Mouse (Mus musculus) bone marrow macrophage, adult 2 months (primary cell): ENCODE measurements around the gene Clk4. TPM values are rescaled to one million over a fixed set of nuclear protein-coding genes. Genes with fewer than 3 reads are reported as not detected.

Source experiments
- H3K27ac ChIP-seq: 2 replicates; pipeline ENCODE4 v1.5.1; 2012; ENCODE audit warnings: low read depth, low read length; ENCODE audit not compliant: insufficient read depth
- H3K4me1 ChIP-seq: 2 replicates; pipeline ENCODE4 v1.6.1; 2012; ENCODE audit warnings: low read length; ENCODE audit not compliant: control insufficient read depth, insufficient read depth
- H3K4me3 ChIP-seq: 2 replicates; pipeline ENCODE4 v1.5.1; 2012; ENCODE audit warnings: mild to moderate bottlenecking, low read length, moderate library complexity; ENCODE audit not compliant: insufficient read depth
- CTCF ChIP-seq: IDR thresholded peaks from 2 replicates; pipeline ENCODE4 v1.5.1; 2012; ENCODE audit warnings: low read depth, mild to moderate bottlenecking, low read length, moderate library complexity
- POLR2A ChIP-seq: IDR thresholded peaks from 2 replicates; pipeline ENCODE4 v1.6.1; 2012; ENCODE audit warnings: mild to moderate bottlenecking, low read depth, low read length, borderline replicate concordance
- polyA plus RNA-seq: library from polyadenylated mRNA; stranded (reverse); fragments of >200 nt; gene quantifications from 2 replicates; pipeline ENCODE4 v1.2.4, GENCODE M21; 2012; ENCODE audit not compliant: missing spikeins, insufficient read depth, insufficient read length

Gene Clk4
- polyA plus RNA-seq, 1 experiment = 114 TPM

DNA sequence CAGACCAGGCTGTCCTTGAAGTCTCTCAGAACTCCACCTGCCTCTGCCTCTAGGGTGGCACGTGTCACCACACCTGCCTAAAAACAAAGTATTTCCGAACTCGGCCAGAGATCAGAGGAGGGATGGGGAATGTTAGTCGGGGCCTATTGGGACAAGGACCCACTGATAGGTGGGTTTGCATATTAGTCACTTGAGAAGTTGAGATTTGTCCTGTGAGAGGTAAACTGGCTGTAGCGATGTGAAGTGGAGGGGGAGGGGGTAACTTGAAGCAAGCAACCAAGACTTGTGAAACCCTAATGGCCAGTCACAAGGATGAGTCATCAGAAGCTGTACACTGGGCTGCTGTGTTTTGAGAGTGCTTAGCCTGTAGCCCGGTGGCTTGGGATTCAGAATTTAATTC is 2.8 kb downstream of the Clk4 start:
- Histone ChIP-seq H3K4me1 (peaks cover 13% of the 10 kb centered on the region), H3K27ac (peak overlapping the region; percentile 31), H3K4me3 (peak overlapping the region; percentile 85)
- TF ChIP-seq POLR2A (no peak), CTCF (no peak)

DNA sequence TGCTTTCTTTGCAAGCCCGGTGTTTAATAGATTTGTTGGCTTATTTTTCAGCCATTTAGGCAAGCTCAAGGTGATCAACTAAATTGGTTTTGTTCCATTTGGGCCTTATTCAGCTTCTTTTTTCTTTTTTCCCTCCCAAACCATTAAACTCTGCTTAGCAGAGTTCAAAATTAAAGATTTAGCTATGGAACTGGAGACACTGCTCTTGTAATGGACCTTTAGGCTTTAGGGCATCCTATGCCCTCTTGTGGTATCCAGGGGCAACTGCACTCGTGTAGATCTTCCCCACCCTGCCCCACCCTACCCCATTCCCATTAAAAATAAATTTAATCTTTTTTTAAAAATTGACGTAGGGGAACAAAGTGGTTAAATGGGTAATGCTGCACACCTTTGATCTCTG is 3.8 kb downstream of the Clk4 start:
- peak overlapping the region; percentile 74 for H3K27ac ChIP-seq
- peaks cover 13% of the 10 kb centered on the region for H3K4me1 ChIP-seq
- TF ChIP-seq CTCF (peak; percentile 57; the same call in 1 of the 2 replicates), POLR2A (no peak)
- peak overlapping the region; percentile 85 for H3K4me3 ChIP-seq

DNA sequence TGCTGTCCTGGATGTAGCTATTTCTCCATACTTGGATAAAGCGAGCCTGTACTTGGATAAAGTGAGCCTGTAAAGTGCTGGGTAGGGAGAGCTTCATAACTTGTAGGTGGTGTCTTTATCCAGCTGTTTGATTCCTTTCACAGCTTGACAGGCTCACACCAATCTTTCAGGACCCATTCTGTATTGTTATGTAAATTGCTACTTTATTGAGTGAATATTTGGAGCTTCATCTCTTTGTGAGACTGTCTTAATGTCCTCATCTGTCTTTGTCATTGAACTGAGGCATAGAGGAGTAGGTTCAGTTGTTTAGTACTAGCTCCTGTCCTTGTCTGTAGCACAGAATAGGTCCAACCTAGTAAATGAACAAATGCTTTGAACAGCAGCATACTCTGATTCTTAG is 12.9 kb downstream of the Clk4 start:
- TF ChIP-seq CTCF (no peak), POLR2A (no peak)
- Histone ChIP-seq H3K27ac (no peak overlapping the region), H3K4me1 (0 out of 2 replicates have a peak, but pooled peaks cover 2% of the 10 kb centered on the region), H3K4me3 (no peak overlapping the region)

DNA sequence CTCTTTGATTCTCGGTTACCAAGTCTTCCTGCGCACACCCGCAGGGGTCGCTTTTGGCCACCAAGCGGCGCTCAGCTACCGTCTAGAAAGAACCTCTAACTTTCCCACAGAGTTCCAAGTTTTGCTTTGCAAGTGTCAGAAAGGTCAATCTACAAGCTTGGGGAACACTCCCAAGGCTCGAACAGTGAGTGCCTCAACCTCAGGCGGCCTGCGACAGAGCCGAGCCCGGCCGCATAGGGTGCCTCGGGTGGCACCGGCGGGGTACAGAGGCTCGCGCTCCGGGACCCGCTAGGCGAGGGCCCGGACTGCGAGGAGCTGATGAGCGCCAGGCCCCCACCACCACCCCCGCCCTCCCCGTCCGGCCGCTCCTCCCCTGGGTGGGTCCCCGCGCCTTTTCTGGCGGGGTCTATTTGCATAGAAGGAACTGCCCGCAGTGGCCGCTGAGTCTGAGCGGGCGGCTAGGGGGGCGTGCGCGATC is 28.1 kb downstream of the Clk4 start, which contains the start of gene Col23a1:
Gene Col23a1, plus strand, starts transcription at position 357 of the 478 bp plus-strand sequence.
- Histone ChIP-seq H3K4me3 (peak within 1 kb of the TSS; percentile 62), H3K4me1 (no peaks in the 10 kb centered on the region), H3K27ac (no peak within 1 kb of the TSS)
- TF ChIP-seq POLR2A (no peak), CTCF (peak; percentile 98)

DNA sequence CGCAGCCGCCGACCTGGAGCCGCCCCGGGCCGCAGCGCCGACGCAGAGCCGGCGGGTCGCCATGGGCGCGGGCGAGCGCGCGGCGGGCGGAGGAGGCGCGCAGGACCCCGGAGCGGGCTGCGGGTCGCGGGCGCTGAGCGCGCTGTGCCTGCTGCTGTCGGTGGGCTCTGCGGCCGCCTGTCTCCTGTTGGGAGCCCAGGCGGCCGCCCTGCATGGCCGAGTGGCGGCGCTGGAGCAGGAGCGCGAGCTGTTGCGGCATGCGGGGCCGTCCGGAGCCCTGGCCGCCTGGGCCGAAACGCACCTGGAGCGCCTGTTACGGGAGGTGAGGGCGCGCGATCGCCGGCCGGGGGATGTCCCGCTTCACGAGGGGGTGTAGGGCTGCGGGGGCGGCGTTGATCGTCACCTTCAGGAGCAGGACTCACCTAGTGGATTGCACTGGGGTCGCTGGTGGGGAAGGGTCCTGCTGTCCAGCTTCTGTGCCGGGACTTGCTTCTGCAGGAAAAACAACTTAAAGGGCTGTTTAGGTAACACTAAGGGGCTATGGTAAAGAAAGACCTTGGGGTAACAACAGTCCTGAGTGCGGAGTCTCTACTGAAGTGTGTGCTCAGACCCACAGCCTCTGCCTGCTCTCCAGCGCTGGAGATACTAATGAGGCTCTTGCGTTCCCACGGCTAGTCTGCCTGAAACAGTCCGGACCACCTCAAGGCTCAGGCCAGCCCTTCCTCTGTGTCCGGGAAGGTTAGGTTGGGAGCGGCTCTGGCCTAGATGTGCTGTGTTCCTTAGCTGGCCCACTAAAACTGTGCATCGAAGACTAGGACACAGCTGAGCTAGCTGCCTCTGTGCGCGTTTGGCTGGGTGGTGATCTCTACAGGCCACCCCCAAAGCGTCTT is 28.8 kb downstream of the Clk4 start:
- Histone ChIP-seq H3K4me1 (no peaks in the 10 kb centered on the region), H3K27ac (no peak overlapping the region), H3K4me3 (peak overlapping the region; percentile 62)
- TF ChIP-seq CTCF = no peak
- no peak for TF ChIP-seq POLR2A

DNA sequence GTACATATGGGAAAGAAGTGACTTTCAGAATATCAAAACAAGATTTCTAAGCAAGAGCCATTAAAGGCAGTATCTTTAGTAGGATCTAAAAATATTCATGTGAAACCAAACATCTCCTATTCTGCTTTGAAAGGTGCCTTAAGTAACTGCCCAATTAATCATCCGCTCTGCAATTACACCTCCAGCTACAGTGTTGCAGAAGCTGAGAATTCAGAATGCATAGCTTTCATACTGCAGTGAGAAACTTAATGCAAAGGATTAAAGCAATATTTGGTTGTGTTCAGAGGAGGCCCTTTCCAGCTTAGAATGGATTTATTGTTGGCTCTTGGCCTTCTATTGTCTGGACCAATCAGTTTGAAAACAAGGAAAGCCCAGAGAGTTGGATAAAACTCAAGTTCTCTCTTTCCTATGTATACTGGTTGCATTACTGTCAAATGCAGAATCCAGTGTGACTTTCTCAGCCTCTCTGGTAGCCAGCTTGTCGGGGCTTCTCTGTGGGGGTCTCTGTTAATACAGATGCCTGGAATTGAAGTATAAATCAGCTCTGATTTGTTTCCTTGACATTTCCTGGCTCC is 32.5 kb downstream of the Clk4 start:
- TF ChIP-seq POLR2A (no peak), CTCF (no peak)
- H3K4me3 ChIP-seq = no peak overlapping the region

DNA sequence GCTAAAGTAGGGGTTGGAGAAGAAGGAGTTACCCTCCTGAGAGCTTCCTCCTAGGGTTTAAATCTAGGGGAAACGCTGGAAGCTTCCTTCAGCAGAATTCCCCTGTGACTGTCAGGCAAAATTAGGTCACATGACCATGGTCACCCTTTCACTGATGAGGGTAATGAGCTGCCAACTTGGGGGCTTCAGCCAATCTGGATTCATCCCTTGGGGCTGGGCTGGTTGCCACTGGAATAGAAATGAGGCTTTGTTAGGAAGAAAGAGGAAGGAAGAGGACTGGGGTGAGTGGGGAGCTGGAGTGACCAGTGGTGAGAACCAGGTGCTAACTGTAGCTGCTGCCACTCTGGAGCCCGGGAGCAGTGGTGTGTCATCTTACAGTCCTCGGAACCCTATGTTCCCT is 34.2 kb downstream of the Clk4 start:
- Histone ChIP-seq H3K4me3 (no peak overlapping the region), H3K27ac (no peak overlapping the region), H3K4me1 (no peaks in the 10 kb centered on the region)
- TF ChIP-seq POLR2A (no peak), CTCF (no peak)

More for the DNA sequence above, 32.5 kb downstream of the Clk4 start:
- no peak overlapping the region for H3K27ac ChIP-seq
- H3K4me1 ChIP-seq = no peaks in the 10 kb centered on the region

DNA sequence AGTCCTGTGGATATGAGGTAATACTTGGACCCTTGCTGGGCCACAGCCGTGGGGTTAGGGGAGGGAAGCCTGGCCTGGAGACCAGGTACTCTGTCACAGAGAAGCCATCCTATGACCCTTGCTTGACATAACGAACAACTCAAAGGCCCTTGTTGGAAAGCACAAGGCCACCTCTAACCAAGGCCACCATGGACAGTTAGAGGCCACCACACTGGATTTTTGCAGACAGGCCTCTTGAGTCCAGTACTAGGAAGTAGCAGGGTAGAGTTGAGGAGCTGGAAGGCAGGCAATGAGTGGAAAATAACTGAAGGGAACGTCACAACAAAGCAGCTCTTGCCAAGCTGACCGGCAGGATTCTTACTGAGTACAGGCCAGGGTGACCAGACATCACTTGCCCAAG is 37.2 kb downstream of the Clk4 start:
- Histone ChIP-seq H3K4me1 (no peaks in the 10 kb centered on the region), H3K27ac (no peak overlapping the region), H3K4me3 (no peak overlapping the region)
- TF ChIP-seq CTCF (no peak), POLR2A (no peak)

DNA sequence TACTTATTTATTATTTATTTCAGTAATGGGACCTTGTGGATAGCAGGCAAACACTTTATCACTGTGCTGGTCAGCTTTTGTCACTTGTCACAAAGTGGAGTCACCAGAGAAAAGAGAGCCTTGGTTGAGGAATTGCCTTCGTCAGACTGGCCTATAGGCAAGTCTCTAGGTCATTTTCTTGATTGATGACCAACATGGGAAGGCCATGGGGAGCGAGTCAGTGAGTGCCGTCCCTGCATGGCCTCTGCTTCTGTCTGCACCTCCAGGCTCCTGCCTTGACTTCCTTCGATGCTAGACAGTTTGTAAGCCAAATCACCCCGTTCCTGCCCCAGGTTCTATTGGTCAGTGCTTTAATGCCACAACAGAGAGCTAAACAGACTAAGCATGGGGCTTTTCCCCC is 40.9 kb downstream of the Clk4 start:
- TF ChIP-seq POLR2A = no peak
- TF ChIP-seq CTCF = no peak
- Histone ChIP-seq H3K4me3 (no peak overlapping the region), H3K27ac (no peak overlapping the region), H3K4me1 (no peaks in the 10 kb centered on the region)

DNA sequence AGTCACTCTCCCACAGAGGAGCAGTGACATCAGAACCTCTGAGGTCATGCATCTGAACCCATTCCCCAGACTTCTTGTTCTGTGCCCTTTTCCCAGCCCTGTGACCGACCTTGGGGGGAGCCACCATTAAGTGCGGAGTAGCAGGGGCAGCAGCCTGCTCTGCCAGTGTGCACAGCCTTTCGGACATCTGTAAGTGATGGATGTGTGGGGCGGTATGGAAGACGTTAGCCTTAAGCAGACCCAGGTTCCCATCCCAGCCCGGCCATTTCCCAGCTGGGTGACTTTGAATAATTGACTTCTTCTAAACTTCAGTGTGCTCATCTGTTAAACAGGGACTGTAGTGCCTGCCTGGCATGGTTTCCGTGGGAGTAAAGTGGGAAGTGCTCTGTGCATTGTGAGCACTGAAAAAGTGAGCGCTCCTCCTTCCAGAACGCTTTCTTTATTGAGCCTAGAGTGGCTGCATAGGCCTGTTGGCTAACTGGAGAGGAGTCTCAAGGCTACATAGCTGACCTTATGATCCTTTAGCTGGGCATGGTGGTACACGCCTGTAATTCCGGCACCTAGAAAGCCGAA is 42.5 kb downstream of the Clk4 start:
- Histone ChIP-seq H3K4me3 (no peak overlapping the region), H3K27ac (no peak overlapping the region), H3K4me1 (no peaks in the 10 kb centered on the region)
- TF ChIP-seq CTCF = no peak
- no peak for TF ChIP-seq POLR2A
